Mouse (Mus musculus) CH12.LX (cell line): Measurements from ENCODE around the gene 4933417A18Rik. TPM values are rescaled to one million over a fixed set of nuclear protein-coding genes. Genes with fewer than 3 reads are reported as not detected.

Source experiments
- DNase-seq: peaks from one replicate; pipeline ENCODE4 v3.0.0-alpha.2; 2013; ENCODE audit errors: extremely low read depth
- H3K27ac ChIP-seq: 2 replicates; pipeline ENCODE4 v1.5.1; 2012; ENCODE audit warnings: low read depth, mild to moderate bottlenecking, control low read depth, moderate library complexity; ENCODE audit not compliant: insufficient read depth
- H3K27me3 ChIP-seq: replicated peaks from 2 replicates; pipeline ENCODE3; 2012; ENCODE audit warnings: inconsistent platforms
- H3K36me3 ChIP-seq, 2 experiments: replicated peaks in 1 of 2; 2 replicates each; pipeline versions ENCODE3 to v1.6.1; 2012; ENCODE audit warnings: inconsistent platforms in 1 of 2, low read length in 1 of 2, mild to moderate bottlenecking in 1 of 2, mixed read lengths in 1 of 2, moderate library complexity in 1 of 2; ENCODE audit not compliant: control insufficient read depth in 1 of 2, insufficient read depth in 1 of 2
- H3K4me1 ChIP-seq, 2 experiments: 2 replicates each; pipeline ENCODE4 v1.6.1; 2012; ENCODE audit warnings: inconsistent platforms in 1 of 2, moderate library complexity in 1 of 2; ENCODE audit not compliant: insufficient read depth in 2 of 2, control insufficient read depth in 1 of 2
- H3K4me2 ChIP-seq: 2 replicates; pipeline ENCODE4 v1.6.1; 2012; ENCODE audit warnings: low read depth, mild to moderate bottlenecking, control low read depth; ENCODE audit not compliant: poor library complexity, insufficient read depth, severe bottlenecking
- H3K4me3 ChIP-seq, 3 experiments: fragments of 150-350 bp in 1 of 3; sonication (generic) in 1 of 3; replicated peaks in 1 of 3; 2 replicates each; pipeline versions ENCODE3 to v1.5.1; 2011 to 2012; ENCODE audit warnings: low read depth in 2 of 3, low read length in 2 of 3, mild to moderate bottlenecking in 2 of 3, moderate library complexity in 2 of 3, control low read depth in 1 of 3, improper control_type of control experiment in 1 of 3, inconsistent platforms in 1 of 3, mixed read lengths in 1 of 3; ENCODE audit not compliant: poor library complexity in 1 of 3
- H3K79me2 ChIP-seq: replicated peaks from 2 replicates; pipeline ENCODE4 v1.6.1; 2012; ENCODE audit warnings: mild to moderate bottlenecking, moderate library complexity; ENCODE audit not compliant: control insufficient read depth, poor library complexity, insufficient read depth, severe bottlenecking; ENCODE audit errors: extremely low read depth
- H3K9ac ChIP-seq: 2 replicates; pipeline ENCODE4 v1.6.1; 2012; ENCODE audit warnings: low read depth, mild to moderate bottlenecking, control low read depth, moderate library complexity; ENCODE audit not compliant: insufficient read depth
- H3K9me3 ChIP-seq: replicated peaks from 2 replicates; pipeline ENCODE3; 2012; ENCODE audit warnings: low read length, inconsistent platforms, mixed read lengths
- EP300 ChIP-seq: IDR thresholded peaks from 2 replicates; pipeline ENCODE4 v1.6.1; 2011; ENCODE audit warnings: low read length, improper control_type of control experiment
- JUND ChIP-seq: conservative IDR thresholded peaks from 2 replicates; pipeline ENCODE4 v1.6.1; 2011; ENCODE audit warnings: low read depth, low read length, improper control_type of control experiment
- MXI1 ChIP-seq: IDR thresholded peaks from 2 replicates; pipeline ENCODE4 v1.6.1; 2011; ENCODE audit warnings: mild to moderate bottlenecking, low read depth, low read length, improper control_type of control experiment
- NRF1 ChIP-seq: IDR thresholded peaks from 2 replicates; pipeline ENCODE4 v1.6.1; 2014; ENCODE audit warnings: low read depth, mild to moderate bottlenecking, inconsistent platforms, low read length, improper control_type of control experiment, moderate library complexity
- TBP ChIP-seq: conservative IDR thresholded peaks from 2 replicates; pipeline ENCODE4 v1.6.1; 2011; ENCODE audit warnings: low read depth, low read length, improper control_type of control experiment
- ZC3H11A ChIP-seq: IDR thresholded peaks from 2 replicates; pipeline ENCODE4 v1.6.1; 2012; ENCODE audit warnings: low read depth, mild to moderate bottlenecking, inconsistent platforms, low read length, improper control_type of control experiment
- dilution Hi-C: fragments of 300-500 bp; cut with MboI; formaldehyde crosslinking; loops from 2 replicates; pipeline ENCODE4 v1.14.3; 2020; ENCODE audit warnings: low sequenced_read_pairs; ENCODE audit not compliant: extremely low pct_unique_long_range_greater_than_20kb, extremely low pct_ligation_motif_present
- in situ Hi-C: fragments of 300-500 bp; cut with MboI; formaldehyde crosslinking; loops from 3 replicates; pipeline ENCODE4 v1.14.3; 2019; ENCODE audit warnings: low sequenced_read_pairs, low pct_ligation_motif_present, low pct_unique_long_range_greater_than_20kb, mixed read lengths
- polyA plus RNA-seq: library from polyadenylated mRNA; unstranded; fragments of >175 nt; gene quantifications from 2 replicates; pipeline ENCODE4 v1.2.1, GENCODE M21; 2012; ENCODE audit warnings: low read depth; ENCODE audit not compliant: insufficient read length
- total RNA-seq, 2 experiments: library from RNA; depleted of rRNA; stranded (reverse); fragments of 300-350 nt in 1 of 2; fragments of >200 nt in 1 of 2; gene quantifications; 2 replicates each; pipeline ENCODE4 v1.2.3; 2012 to 2014

4933417A18Rik gene
- total and polyA plus RNA-seq, 3 experiments = not detected

- no peak overlapping the region for H3K4me2 ChIP-seq
- H3K27ac ChIP-seq = no peak overlapping the region
- H3K9me3 ChIP-seq = no peaks in the 10 kb centered on the region
- no peak overlapping the region for H3K4me3 ChIP-seq
- H3K79me2 ChIP-seq = 0 out of 2 replicates have a peak, but pooled peaks cover 5% of the 10 kb centered on the region
- H3K27me3 ChIP-seq = no peaks in the 10 kb centered on the region
- no peak overlapping the region for H3K9ac ChIP-seq
- H3K36me3 ChIP-seq = peaks cover 0 to under 1% of the 10 kb centered on the region in 2 experiments
- dilution Hi-C loops = no loop called here
- no peak for DNase-seq
- in situ Hi-C loops = no loop called here
- no peak for TF ChIP-seq ZC3H11A
- TF ChIP-seq MXI1 = no peak
- TF ChIP-seq JUND = no peak
- TF ChIP-seq TBP = no peak
- TF ChIP-seq EP300 = no peak
- no peak for TF ChIP-seq NRF1
- H3K4me1 ChIP-seq = peaks cover 7 to 31% of the 10 kb centered on the region in 2 experiments; a peak in 3 of 4 replicates
Measured at GRCm38 (mm10) chr13:34995925-34996324, 71.7 kb downstream of the 4933417A18Rik start.

Other genes starting within 250 kb of the 4933417A18Rik start
- 0.08 and 0.13 TPM in 2 replicates for gene Fam50b, start 189.6 kb upstream of the 4933417A18Rik start, total RNA-seq (2012; rRNA removed)
- gene Fam50b, start 189.6 kb upstream of the 4933417A18Rik start, total RNA-seq (2014; rRNA removed) = 0.24 TPM in 1 of 2 replicates, not detected in the other
- gene Fam50b, start 189.6 kb upstream of the 4933417A18Rik start, polyA plus RNA-seq = not detected in 2 replicates
- gene Prpf4b, start 49.1 kb upstream of the 4933417A18Rik start, total RNA-seq (2012; rRNA removed) = 51.1 and 62.7 TPM in 2 replicates
- 57.3 and 68.8 TPM in 2 replicates for gene Prpf4b, start 49.1 kb upstream of the 4933417A18Rik start, total RNA-seq (2014; rRNA removed)
- gene Prpf4b, start 49.1 kb upstream of the 4933417A18Rik start, polyA plus RNA-seq = 94.9 and 112 TPM in 2 replicates
- gene Fam217a, start 99 bp upstream of the 4933417A18Rik start, total RNA-seq (2012; rRNA removed) = not detected in 2 replicates
- not detected in 2 replicates for gene Fam217a, start 99 bp upstream of the 4933417A18Rik start, total RNA-seq (2014; rRNA removed)
- not detected in 2 replicates for gene Fam217a, start 99 bp upstream of the 4933417A18Rik start, polyA plus RNA-seq
- gene Eci3, start 39.4 kb downstream of the 4933417A18Rik start, total RNA-seq (2012; rRNA removed) = not detected in 2 replicates
- not detected in 2 replicates for gene Eci3, start 39.4 kb downstream of the 4933417A18Rik start, total RNA-seq (2014; rRNA removed)
- 0.33 and 0.63 TPM in 2 replicates for gene Eci3, start 39.4 kb downstream of the 4933417A18Rik start, polyA plus RNA-seq
- gene Eci2, start 102.7 kb downstream of the 4933417A18Rik start, total RNA-seq (2012; rRNA removed) = 78.9 and 86.0 TPM in 2 replicates
- gene Eci2, start 102.7 kb downstream of the 4933417A18Rik start, total RNA-seq (2014; rRNA removed) = 116 and 125 TPM in 2 replicates
- gene Eci2, start 102.7 kb downstream of the 4933417A18Rik start, polyA plus RNA-seq = 83.3 and 83.7 TPM in 2 replicates